Mouse (Mus musculus) adrenal gland, postnatal 4 days (tissue): Measurements from ENCODE around the gene Mfsd4b3. TPM values are rescaled to one million over a fixed set of nuclear protein-coding genes. Genes with fewer than 3 reads are reported as not detected.
"Not testable (repeated sequence)": the region's sequence is repeated elsewhere in the genome, so short reads cannot be mapped to it uniquely, and the experiment has no call there.

Source experiments
- DNase-seq, 2 experiments: peaks; one replicate each; pipeline ENCODE4 v3.0.0; 2021 to 2022; ENCODE audit warnings: low spot score in 2 of 2, mixed read lengths in 2 of 2
- total RNA-seq, 2 experiments: library from RNA; stranded (reverse); gene quantifications; 2 replicates each; pipeline ENCODE4 v1.2.3; 2021

Gene Mfsd4b3
- total RNA-seq, 2 experiments from 2014 or later, result 4.3 to 4.4 TPM

DNA sequence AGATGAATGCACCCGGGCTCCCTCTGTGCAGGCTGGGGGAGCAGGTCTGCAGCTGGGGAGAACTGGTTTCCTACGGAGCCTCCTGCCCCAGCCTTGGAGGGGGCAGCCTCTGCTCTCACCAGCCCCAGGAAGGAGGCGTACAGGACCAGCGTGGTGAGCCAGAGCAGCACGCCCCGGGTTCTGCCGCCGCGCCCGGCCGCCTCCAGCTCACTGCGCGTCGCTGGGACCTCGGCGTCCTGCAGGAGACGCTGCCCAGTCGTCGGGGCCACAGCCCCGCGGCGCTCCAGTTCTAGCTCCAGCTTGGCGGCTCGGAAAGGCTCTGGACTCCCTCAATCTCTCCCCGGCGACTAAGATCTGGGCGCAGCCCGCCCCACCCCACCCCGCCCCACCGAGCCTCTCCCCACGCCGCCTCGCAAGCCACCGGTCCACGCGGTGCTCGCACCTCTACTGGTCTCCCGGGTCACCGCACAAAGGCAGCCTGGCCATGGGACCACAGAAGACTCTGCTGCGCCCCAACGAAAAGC, 33.3 kb downstream of the Mfsd4b3 start, which contains the start of gene Mfsd4b2:
Mfsd4b2 (minus strand) TSS at position 308 of the 524 bp plus-strand sequence.
- DNase-seq, result no peak

DNA sequence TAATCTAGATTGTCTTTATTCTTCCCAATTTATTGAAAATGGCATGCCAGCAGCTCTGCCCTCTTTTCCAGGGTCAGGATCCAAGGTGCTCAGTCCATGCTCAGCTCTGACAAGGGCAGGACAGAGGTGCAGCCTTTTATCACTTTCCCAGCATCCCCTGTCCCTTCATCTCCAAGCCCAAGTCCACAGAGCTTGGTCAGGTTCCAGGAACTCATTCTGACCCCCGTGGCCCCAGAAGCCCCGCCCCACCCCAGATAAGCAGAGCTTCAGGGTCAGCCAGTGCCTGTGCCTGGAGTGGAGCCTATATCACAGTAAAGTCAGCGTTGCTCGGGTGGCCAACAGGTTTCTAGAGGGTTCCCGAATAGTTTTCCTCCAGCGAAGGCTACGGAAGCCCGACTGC, 35.4 kb downstream of the Mfsd4b3 start:
- DNase-seq, result not testable (repeated sequence)

DNA sequence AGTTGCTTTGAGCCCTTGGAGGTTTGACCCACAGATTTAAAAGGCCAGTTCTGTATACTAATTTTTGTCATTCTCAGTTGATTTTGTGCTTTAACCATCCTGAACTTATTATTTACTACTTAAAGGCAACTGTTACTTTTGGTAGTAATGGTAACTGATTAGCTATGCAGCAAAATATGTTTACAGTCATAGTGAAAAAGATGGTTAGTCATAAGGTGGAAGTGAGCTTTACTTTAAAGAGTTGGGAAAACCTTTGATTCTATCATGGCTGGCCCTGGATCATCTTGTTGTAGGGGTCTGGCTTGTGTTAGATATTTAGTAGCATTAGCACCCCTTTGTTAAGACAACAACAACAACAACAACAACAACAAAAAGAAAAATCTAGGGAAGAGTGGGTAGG, 47.3 kb downstream of the Mfsd4b3 start:
- DNase-seq, result no peak

DNA sequence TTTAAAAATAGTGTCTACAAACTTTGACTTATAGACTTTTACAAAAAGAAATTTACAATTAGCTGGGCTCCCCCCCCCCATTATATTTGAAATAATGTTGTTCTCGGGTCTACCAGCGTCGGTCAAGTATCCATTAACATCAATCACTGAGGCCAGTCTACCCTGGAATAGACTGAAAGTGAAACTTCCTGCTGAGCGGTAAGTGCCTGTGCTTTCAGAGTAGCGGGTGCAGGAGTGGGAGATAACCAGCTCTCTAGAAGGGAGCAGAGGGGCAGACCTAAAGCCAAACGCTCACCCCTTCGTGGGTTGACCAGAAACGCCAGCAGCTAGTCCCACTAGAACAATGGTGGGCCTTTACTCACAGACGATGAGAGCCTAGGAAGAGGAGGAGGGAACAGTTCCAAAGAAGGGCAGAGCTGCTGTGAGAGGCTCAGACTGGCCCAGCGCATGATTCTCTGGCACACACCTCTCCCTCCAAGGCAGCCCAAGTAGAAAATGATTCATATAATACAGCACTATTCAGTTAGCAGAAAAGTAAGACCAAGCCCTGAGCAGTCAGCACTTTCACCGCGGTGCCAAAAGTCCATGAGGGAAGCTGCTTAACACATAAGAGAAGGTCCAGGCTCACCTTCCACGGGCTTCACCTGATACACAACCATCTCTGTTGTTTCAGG, 51.0 kb downstream of the Mfsd4b3 start:
- DNase-seq, result no peak

DNA sequence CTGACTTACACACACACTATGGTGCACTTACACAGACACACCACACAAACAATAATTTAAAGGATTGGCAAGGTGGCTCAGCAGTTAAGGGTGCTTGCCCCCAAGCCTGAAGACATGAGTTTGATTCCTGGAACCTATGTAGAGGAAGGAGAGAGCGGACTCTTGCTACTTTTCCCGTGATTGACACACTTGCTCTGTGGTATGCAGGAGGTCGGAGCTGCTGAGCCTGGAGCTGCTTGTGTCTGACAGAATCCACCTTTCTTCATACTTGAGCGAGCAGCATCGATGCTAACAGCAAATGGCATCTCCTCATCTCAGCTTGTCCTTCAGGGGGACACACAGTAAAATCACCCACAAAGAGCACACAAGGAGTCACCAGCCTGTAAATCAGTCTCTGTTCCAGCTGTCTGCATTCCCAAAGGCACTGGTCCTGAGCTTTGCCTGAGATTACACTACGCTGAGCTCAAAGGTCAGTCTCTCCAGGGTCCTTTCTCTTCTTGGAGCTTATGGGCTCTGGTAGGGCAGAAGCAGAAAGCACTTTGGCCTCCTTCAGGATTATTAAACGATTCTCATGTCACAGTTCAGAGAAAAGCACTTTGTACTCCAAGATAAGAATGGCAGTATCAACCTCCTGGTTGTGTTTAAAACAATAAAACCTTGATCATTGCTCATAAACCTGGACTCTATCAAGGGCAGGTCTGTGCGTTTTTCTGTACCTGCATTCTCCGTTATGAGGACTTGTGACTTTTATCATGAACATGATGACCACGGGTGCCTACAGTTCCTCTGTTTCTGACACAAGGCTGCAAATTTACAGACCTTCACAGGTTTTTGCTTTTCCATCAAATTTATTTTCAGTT, 52.9 kb downstream of the Mfsd4b3 start:
- DNase-seq, result no peak

DNA sequence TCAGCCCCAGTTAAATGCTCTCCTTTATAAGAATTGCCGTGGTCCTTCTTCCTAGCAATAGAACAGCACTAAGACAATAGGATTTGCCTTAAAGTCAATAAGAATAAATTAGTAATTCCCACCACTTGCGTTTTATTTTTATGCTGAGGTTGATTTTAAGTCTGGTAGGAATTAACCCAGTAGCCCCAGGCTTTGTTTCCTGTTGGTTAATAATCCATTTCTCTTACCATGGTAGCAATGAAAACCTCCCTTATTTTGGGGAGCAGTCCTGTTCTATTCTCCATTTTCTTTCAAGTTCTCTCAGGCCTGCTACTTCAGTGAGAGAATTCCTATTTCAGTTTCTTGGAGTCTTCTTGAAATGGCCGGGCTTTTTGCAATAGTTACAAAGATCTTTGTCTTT, 55.8 kb downstream of the Mfsd4b3 start:
- no peak for DNase-seq

DNA sequence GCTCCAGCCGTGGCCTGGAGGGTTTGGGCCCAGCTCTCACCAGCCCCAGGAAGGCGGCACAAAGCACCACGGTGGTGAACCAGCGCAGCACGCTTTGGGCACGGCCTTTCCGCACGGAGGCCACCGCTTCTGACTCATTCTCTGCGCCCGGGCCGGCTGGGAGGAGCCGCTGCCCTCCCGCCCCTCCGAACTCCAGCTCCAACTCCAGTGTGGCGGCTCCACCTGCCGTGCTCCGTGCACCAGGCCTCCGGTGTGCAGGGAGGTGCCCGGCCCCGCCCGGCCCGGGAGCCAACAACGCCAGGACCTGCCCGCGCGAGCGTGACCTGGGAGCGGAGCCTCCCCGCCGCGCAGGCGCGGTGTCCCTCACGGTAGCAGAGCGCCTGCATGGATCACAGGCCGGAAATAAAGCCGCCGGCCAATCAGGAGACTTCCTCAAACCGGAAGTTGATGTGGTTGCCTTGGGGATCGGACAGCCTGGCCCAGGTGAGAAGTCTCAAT, 61.0 kb downstream of the Mfsd4b3 start, which contains the start of gene Mfsd4b4:
Mfsd4b4 (minus strand) TSS at position 365 of the 498 bp plus-strand sequence.
- peak; percentile 49 to 71 for DNase-seq

Other genes with a start within 250 kb of the Mfsd4b3 start
- 10 to 100 TPM; 48.6 to 52.9 TPM for gene Rev3l, start 228.0 kb downstream of the Mfsd4b3 start, total RNA-seq
- gene Mfsd4b4, start 60.9 kb downstream of the Mfsd4b3 start, total RNA-seq, result 10 to 100 TPM; 11.8 to 15.3 TPM
- under 1 TPM; 0.22 to 0.37 TPM for gene Mfsd4b2, start 33.2 kb downstream of the Mfsd4b3 start, total RNA-seq
- gene Mfsd4b5, start 26.5 kb upstream of the Mfsd4b3 start, total RNA-seq, result 1 to 10 TPM; 1.8 to 7.8 TPM
- gene Mfsd4b1, start 65.1 kb upstream of the Mfsd4b3 start, total RNA-seq, result 1 to 10 TPM; 1.7 to 2.8 TPM
- 10 to 100 TPM; 17.4 to 19.3 TPM for gene Slc16a10, start 182.1 kb upstream of the Mfsd4b3 start, total RNA-seq